Mouse (Mus musculus) liver, embryonic 11.5 days (tissue): ENCODE results near the gene Aadat. TPM values are rescaled to one million over a fixed set of nuclear protein-coding genes. Genes with fewer than 3 reads are reported as not detected.
"Not testable (repeated sequence)": the region's sequence is repeated elsewhere in the genome, so short reads cannot be mapped to it uniquely, and the experiment has no call there.

Experiments
- ATAC-seq: fragments of 200-750 bp; cut with Nextera tagmentation; replicated peaks from 2 replicates; pipeline ENCODE4 v1.8.0; 2017; ENCODE audit warnings: moderate number of reproducible peaks, mild to moderate bottlenecking, moderate TSS enrichment, moderate library complexity; ENCODE audit not compliant: low FRiP score
- DNase-seq: peaks from one replicate; pipeline ENCODE4 v3.0.0-alpha.2; 2017; ENCODE audit warnings: low spot score
- H3K27ac ChIP-seq: fragments of 300-500 bp; sonication (generic); 2 replicates; pipeline ENCODE4 v1.5.1; 2014; ENCODE audit warnings: mild to moderate bottlenecking, low read depth, low read length, control low read depth
- H3K27me3 ChIP-seq: fragments of 300-500 bp; sonication (generic); replicated peaks from 2 replicates; pipeline ENCODE4 v1.6.1; 2014; ENCODE audit warnings: low read length, mixed read lengths; ENCODE audit not compliant: control insufficient read depth, insufficient read depth
- H3K36me3 ChIP-seq: fragments of 300-500 bp; sonication (generic); 2 replicates; pipeline ENCODE4 v1.6.1; 2014; ENCODE audit warnings: mild to moderate bottlenecking, low read length, moderate library complexity, mixed read lengths; ENCODE audit not compliant: control insufficient read depth, insufficient read depth
- H3K4me1 ChIP-seq: fragments of 300-500 bp; sonication (generic); replicated peaks from 2 replicates; pipeline ENCODE4 v1.6.1; 2014; ENCODE audit warnings: low read length, mixed read lengths; ENCODE audit not compliant: control insufficient read depth, insufficient read depth
- H3K4me2 ChIP-seq: fragments of 300-500 bp; sonication (generic); 2 replicates; pipeline ENCODE4 v1.6.1; 2014; ENCODE audit warnings: mild to moderate bottlenecking, control low read depth, moderate library complexity
- H3K4me3 ChIP-seq: fragments of 300-500 bp; sonication (generic); 2 replicates; pipeline ENCODE4 v1.5.1; 2014; ENCODE audit warnings: low read depth, low read length, control low read depth
- H3K9ac ChIP-seq: fragments of 300-500 bp; sonication (generic); 2 replicates; pipeline ENCODE4 v1.6.1; 2014; ENCODE audit warnings: low read depth, low read length, control low read depth
- H3K9me3 ChIP-seq: fragments of 300-500 bp; sonication (generic); 2 replicates; pipeline ENCODE4 v1.6.1; 2016; ENCODE audit warnings: low read length, inconsistent platforms, mixed read lengths; ENCODE audit not compliant: control insufficient read depth
- WGBS: fragments of 180-500 bp; shearing (Covaris S2); extraction: QIAGEN DNeasy Blood & Tissue Kit; methylation state at CpG from one replicate; pipeline ENCODE4 v1.1.7; 2014; 5-methylcytosine and 5-hydroxymethylcytosine counted together
- polyA plus RNA-seq: library from polyadenylated mRNA; unstranded; fragments of >200 nt; fragmentation: Nextera tagmentation; extraction: Ambion mirVana; gene quantifications from 2 replicates; pipeline ENCODE4 v1.2.1, GENCODE M21; 2014

Aadat gene
- polyA plus RNA-seq, 1 experiment from 2014 or later: 6.2 TPM

- H3K9ac ChIP-seq: no peak overlapping the region
- H3K4me3 ChIP-seq: no peak overlapping the region
- DNase-seq (no peak), ATAC-seq (no peak)
- no peaks in the 10 kb centered on the region for H3K36me3 ChIP-seq
- H3K27me3 ChIP-seq: no peaks in the 10 kb centered on the region
- H3K4me1 ChIP-seq: no peaks in the 10 kb centered on the region
- no peak overlapping the region for H3K4me2 ChIP-seq
- H3K27ac ChIP-seq: no peak overlapping the region
- H3K9me3 ChIP-seq: no peaks in the 10 kb centered on the region
Observed at GRCm38 (mm10) chr8:60518286-60518685, 12.6 kb downstream of the Aadat start.

GRCm38 (mm10) chr8:60534945-60535344 lies 29.2 kb downstream of the Aadat start:
- no peak overlapping the region for H3K9ac ChIP-seq

GRCm38 (mm10) chr8:60566783-60567182 lies 61.1 kb downstream of the Aadat start:
- Histone ChIP-seq H3K4me3 (no peak overlapping the region), H3K36me3 (no peaks in the 10 kb centered on the region), H3K27me3 (no peaks in the 10 kb centered on the region), H3K27ac (no peak overlapping the region), H3K4me2 (no peak overlapping the region), H3K4me1 (no peaks in the 10 kb centered on the region), H3K9ac (no peak overlapping the region), H3K9me3 (no peaks in the 10 kb centered on the region)
- 60% methylated on average over 3 of the region's 3 CpGs for WGBS
- ATAC-seq (no peak), DNase-seq (no peak)

More at GRCm38 (mm10) chr8:60534945-60535344, 29.2 kb downstream of the Aadat start:
- no peak overlapping the region for H3K27ac ChIP-seq
- no peaks in the 10 kb centered on the region for H3K36me3 ChIP-seq
- DNase-seq (no peak), ATAC-seq (no peak)
- H3K4me2 ChIP-seq: no peak overlapping the region
- no peaks in the 10 kb centered on the region for H3K27me3 ChIP-seq
- no peaks in the 10 kb centered on the region for H3K9me3 ChIP-seq
- no peaks in the 10 kb centered on the region for H3K4me1 ChIP-seq
- 55% methylated on average over 2 of the region's 2 CpGs for WGBS
- no peak overlapping the region for H3K4me3 ChIP-seq

- no peaks in the 10 kb centered on the region for H3K36me3 ChIP-seq
- H3K27ac ChIP-seq: no peak overlapping the region
- H3K4me3 ChIP-seq: no peak overlapping the region
- no peaks in the 10 kb centered on the region for H3K4me1 ChIP-seq
- no peaks in the 10 kb centered on the region for H3K9me3 ChIP-seq
- DNase-seq (no peak), ATAC-seq (no peak)
- no peak overlapping the region for H3K4me2 ChIP-seq
- WGBS: 59% methylated on average over 1 of the region's 1 CpGs
- H3K9ac ChIP-seq: no peak overlapping the region
- no peaks in the 10 kb centered on the region for H3K27me3 ChIP-seq
Observed at GRCm38 (mm10) chr8:60577231-60577630, 71.5 kb downstream of the Aadat start.

GRCm38 (mm10) chr8:60583369-60583768 lies 77.6 kb downstream of the Aadat start:
- Histone ChIP-seq H3K36me3 (no peaks in the 10 kb centered on the region), H3K4me3 (no peak overlapping the region), H3K9ac (no peak overlapping the region), H3K9me3 (no peaks in the 10 kb centered on the region), H3K27me3 (no peaks in the 10 kb centered on the region), H3K27ac (no peak overlapping the region), H3K4me2 (no peak overlapping the region), H3K4me1 (no peaks in the 10 kb centered on the region)
- 76% methylated on average over 2 of the region's 2 CpGs for WGBS
- DNase-seq (no peak), ATAC-seq (no peak)

- not testable (repeated sequence) for H3K4me3 ChIP-seq, H3K9me3 ChIP-seq, DNase-seq, H3K36me3 ChIP-seq, H3K4me1 ChIP-seq, ATAC-seq, H3K27me3 ChIP-seq, H3K27ac ChIP-seq, H3K4me2 ChIP-seq, H3K9ac ChIP-seq
- WGBS: 74% methylated on average over 29 of the region's 29 CpGs
Observed at GRCm38 (mm10) chr8:60591352-60592105, 85.8 kb downstream of the Aadat start.

GRCm38 (mm10) chr8:60594761-60595160 lies 89.0 kb downstream of the Aadat start:
- Histone ChIP-seq H3K4me1 (no peaks in the 10 kb centered on the region), H3K27ac (no peak overlapping the region), H3K36me3 (no peaks in the 10 kb centered on the region), H3K4me3 (no peak overlapping the region), H3K9me3 (no peaks in the 10 kb centered on the region), H3K4me2 (no peak overlapping the region), H3K27me3 (no peaks in the 10 kb centered on the region), H3K9ac (no peak overlapping the region)
- 52% methylated on average over 3 of the region's 3 CpGs for WGBS
- DNase-seq (no peak), ATAC-seq (no peak)

Other genes with a start within 250 kb of the Aadat start
- gene Gm10283, start 2.7 kb upstream of the Aadat start, polyA plus RNA-seq: not detected in 2 replicates
- gene Mfap3l, start 126.9 kb downstream of the Aadat start, polyA plus RNA-seq: 0.57 and 0.71 TPM in 2 replicates